Mouse (Mus musculus) hindbrain, postnatal 0 days (tissue): Measurements from ENCODE around the gene Olfr209. TPM values are rescaled to one million over a fixed set of nuclear protein-coding genes. Genes with fewer than 3 reads are reported as not detected.
A peak's percentile ranks its signal among the peaks of the same experiment; 100 is the strongest.

Experiments used
- ATAC-seq: fragments of 200-750 bp; cut with Nextera tagmentation; 2 replicates; pipeline ENCODE4 v1.8.0; 2017; ENCODE audit warnings: mild to moderate bottlenecking, moderate TSS enrichment, moderate library complexity
- DNase-seq: peaks from one replicate; pipeline ENCODE4 v3.0.0-alpha.2; 2015; ENCODE audit warnings: low spot score
- H3K27ac ChIP-seq: fragments of 300-500 bp; sonication (generic); 2 replicates; pipeline ENCODE4 v1.5.1; 2014; ENCODE audit warnings: mild to moderate bottlenecking
- H3K27me3 ChIP-seq: fragments of 300-500 bp; sonication (generic); 2 replicates; pipeline ENCODE4 v1.6.1; 2014; ENCODE audit warnings: low read length, mixed read lengths; ENCODE audit not compliant: insufficient read depth
- H3K36me3 ChIP-seq: fragments of 300-500 bp; sonication (generic); 2 replicates; pipeline ENCODE4 v1.6.1; 2014; ENCODE audit warnings: low read length, mixed read lengths; ENCODE audit not compliant: insufficient read depth
- H3K4me1 ChIP-seq: fragments of 300-500 bp; sonication (generic); 2 replicates; pipeline ENCODE4 v1.6.1; 2014; ENCODE audit warnings: antibody characterized with exemption, low read length, mixed read lengths; ENCODE audit not compliant: insufficient read depth
- H3K4me2 ChIP-seq: fragments of 300-500 bp; sonication (generic); 2 replicates; pipeline ENCODE4 v1.6.1; 2014; ENCODE audit warnings: low read depth, mild to moderate bottlenecking, low read length, moderate library complexity, mixed read lengths
- H3K4me3 ChIP-seq: fragments of 300-500 bp; sonication (generic); 2 replicates; pipeline ENCODE4 v1.5.1; 2014; ENCODE audit warnings: low read length
- H3K9ac ChIP-seq: fragments of 300-500 bp; sonication (generic); replicated peaks from 2 replicates; pipeline ENCODE4 v1.6.1; 2014; ENCODE audit warnings: mild to moderate bottlenecking, low read length, moderate library complexity, mixed read lengths
- H3K9me3 ChIP-seq: fragments of 300-500 bp; sonication (generic); 2 replicates; pipeline ENCODE4 v1.6.1; 2016; ENCODE audit warnings: low read length, mixed read lengths
- CTCF ChIP-seq: IDR thresholded peaks from 2 replicates; pipeline ENCODE4 v1.5.1; 2016; ENCODE audit warnings: antibody characterized with exemption, control low read depth, low read depth
- WGBS: fragments of 180-500 bp; shearing (Covaris S2); extraction: QIAGEN DNeasy Blood & Tissue Kit; methylation state at CpG from one replicate; pipeline ENCODE4 v1.1.7; 2014; 5-methylcytosine and 5-hydroxymethylcytosine counted together
- polyA plus RNA-seq: library from polyadenylated mRNA; unstranded; fragments of >200 nt; fragmentation: Nextera tagmentation; extraction: Ambion mirVana; gene quantifications from 2 replicates; pipeline ENCODE4 v1.2.1, GENCODE M21; 2015
- total RNA-seq: library from RNA; depleted of rRNA; stranded (reverse); fragments of >200 nt; gene quantifications from 2 replicates; pipeline ENCODE4 v1.2.3, GENCODE M21; 2014; rRNA removed

Gene Olfr209
- not detected in 2 replicates for total RNA-seq
- polyA plus RNA-seq = not detected in 2 replicates

DNA sequence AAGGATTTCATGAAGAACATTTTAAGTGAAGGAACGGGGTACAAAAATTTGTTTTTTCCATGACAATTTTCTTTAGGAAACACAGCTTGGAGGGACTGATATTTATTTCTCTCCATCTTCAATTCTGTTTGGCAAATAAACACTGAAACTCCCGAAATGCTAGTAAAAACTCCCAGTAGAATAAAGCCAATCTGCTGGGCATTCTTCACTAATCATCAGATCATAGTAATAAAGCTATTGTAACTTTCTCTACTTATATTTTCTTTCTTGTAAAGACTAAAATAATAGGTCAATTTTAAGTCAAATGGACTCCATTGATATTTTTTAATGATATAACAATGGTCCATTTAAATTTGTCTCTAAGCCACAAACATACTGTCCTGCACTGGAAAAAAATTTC lies at the start of gene Olfr209:
TSS of gene Olfr209 (minus strand) at position 101 of the 400 bp plus-strand sequence.
- Histone ChIP-seq H3K9ac (no peak within 1 kb of the TSS), H3K36me3 (no peaks in the 10 kb centered on the region), H3K4me1 (no peaks in the 10 kb centered on the region), H3K4me3 (no peak within 1 kb of the TSS), H3K4me2 (no peak within 1 kb of the TSS), H3K9me3 (no peaks in the 10 kb centered on the region), H3K27ac (no peak within 1 kb of the TSS), H3K27me3 (no peaks in the 10 kb centered on the region)
- 81% methylated on average over 2 of the region's 2 CpGs for WGBS
- DNase-seq (no peak), ATAC-seq (no peak)
- TF ChIP-seq CTCF = no peak

DNA sequence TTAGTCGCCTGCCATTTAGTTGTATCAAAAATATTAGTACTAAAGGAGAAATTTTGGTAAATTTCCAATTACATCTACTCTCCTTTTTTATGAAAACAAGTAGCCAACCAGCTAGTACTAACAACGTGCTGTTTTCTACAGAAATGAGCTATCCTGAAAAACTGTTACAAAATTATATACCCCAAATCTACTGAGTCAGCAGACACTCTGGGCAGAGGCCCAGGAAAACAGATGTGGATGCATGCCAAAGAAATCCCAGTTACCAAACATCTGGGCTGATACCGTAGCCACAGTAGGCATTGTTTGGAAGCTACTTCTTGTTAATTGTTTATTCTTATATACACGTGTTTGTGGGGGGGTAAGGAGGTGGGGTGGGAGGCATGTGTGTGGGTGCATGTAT lies 49.7 kb upstream of the Olfr209 start:
- no peak for TF ChIP-seq CTCF
- H3K4me3 ChIP-seq = no peak overlapping the region
- H3K9me3 ChIP-seq = no peaks in the 10 kb centered on the region
- 58% methylated on average over 4 of the region's 4 CpGs for WGBS
- H3K9ac ChIP-seq = no peak overlapping the region
- no peak for ATAC-seq
- H3K27me3 ChIP-seq = no peaks in the 10 kb centered on the region
- no peak overlapping the region for H3K27ac ChIP-seq
- no peak for DNase-seq
- H3K4me2 ChIP-seq = no peak overlapping the region
- no peaks in the 10 kb centered on the region for H3K36me3 ChIP-seq
- no peaks in the 10 kb centered on the region for H3K4me1 ChIP-seq

DNA sequence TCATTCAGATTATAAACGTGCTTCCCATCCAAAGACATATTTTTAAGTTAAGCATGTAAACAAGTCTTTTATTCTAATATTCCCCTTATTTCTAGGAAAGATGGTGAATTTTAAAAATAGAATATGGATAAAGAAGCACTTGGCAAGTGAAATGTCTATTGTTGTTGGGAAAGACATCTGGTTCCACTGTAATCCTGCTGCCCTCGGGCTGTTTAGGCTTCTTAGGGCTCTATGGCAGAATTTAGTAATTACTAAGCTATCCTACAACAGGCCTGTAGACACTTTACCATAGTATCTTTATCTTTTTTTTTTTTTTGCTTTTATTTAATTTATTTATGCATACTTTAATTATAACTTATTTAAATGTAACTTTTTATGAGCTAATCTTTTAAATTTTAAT lies 46.0 kb upstream of the Olfr209 start:
- Histone ChIP-seq H3K9ac (no peak overlapping the region), H3K4me3 (no peak overlapping the region), H3K27ac (no peak overlapping the region), H3K27me3 (no peaks in the 10 kb centered on the region), H3K9me3 (no peaks in the 10 kb centered on the region), H3K4me2 (0 out of 2 replicates have a peak overlapping the region, but pooled peaks have one; percentile 31), H3K36me3 (no peaks in the 10 kb centered on the region), H3K4me1 (no peaks in the 10 kb centered on the region)
- 67% methylated on average over 2 of the region's 2 CpGs for WGBS
- DNase-seq = no peak
- TF ChIP-seq CTCF = no peak
- ATAC-seq = no peak

DNA sequence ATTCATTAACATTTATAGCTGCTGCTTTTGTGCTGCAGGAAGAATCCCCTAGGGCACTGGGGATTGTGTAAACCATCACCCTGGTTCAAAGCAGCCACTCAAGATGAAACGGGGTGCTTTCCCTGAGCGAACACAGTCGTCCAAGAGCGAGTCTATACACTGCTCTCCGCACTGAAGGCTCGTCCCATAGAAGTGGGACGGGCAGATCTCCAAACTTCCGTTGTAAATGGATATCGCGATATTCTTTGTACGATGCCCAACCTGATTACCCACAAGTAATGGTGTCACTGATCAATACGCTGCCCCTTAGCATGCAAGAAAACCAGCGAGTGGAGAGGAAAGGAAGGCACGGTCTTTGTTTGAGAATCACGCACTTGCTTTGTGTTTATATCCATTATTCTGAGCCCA lies 45.6 kb upstream of the Olfr209 start:
- Histone ChIP-seq H3K4me3 (no peak overlapping the region), H3K9me3 (no peaks in the 10 kb centered on the region), H3K4me1 (no peaks in the 10 kb centered on the region), H3K27ac (no peak overlapping the region), H3K36me3 (no peaks in the 10 kb centered on the region), H3K27me3 (no peaks in the 10 kb centered on the region), H3K4me2 (0 out of 2 replicates have a peak overlapping the region, but pooled peaks have one; percentile 31), H3K9ac (no peak overlapping the region)
- no peak for TF ChIP-seq CTCF
- ATAC-seq (peak; percentile 52), DNase-seq (peak; percentile 17)
- 49% methylated on average over 15 of the region's 15 CpGs for WGBS

DNA sequence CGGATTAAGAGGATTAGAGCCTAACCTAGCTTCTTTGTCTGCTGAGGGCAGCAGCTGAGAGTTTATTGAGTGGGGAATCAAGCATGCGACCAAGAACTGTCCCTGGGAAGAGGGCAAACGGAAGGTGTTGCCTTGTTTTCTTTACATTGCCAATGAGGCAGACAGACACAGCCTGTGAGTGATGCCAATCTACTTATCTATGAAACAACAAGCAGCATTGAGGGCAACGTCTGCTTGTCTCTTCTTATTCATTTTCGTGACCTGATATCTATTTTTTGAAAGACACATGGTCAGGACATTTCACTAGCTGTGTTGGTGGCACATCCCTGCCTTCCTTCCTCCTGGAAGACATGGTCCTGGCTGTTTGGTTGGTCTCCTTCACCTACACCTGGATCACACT lies 43.2 kb upstream of the Olfr209 start, which contains the start of gene Gabrr3:
TSS of gene Gabrr3 (plus strand) at position 301 of the 400 bp plus-strand sequence.
- H3K9ac ChIP-seq = no peak within 1 kb of the TSS
- no peaks in the 10 kb centered on the region for H3K9me3 ChIP-seq
- no peaks in the 10 kb centered on the region for H3K4me1 ChIP-seq
- H3K4me3 ChIP-seq = no peak within 1 kb of the TSS
- DNase-seq (no peak), ATAC-seq (no peak)
- no peak within 1 kb of the TSS for H3K27ac ChIP-seq
- no peak within 1 kb of the TSS for H3K4me2 ChIP-seq
- H3K36me3 ChIP-seq = no peaks in the 10 kb centered on the region
- 64% methylated on average over 5 of the region's 5 CpGs for WGBS
- TF ChIP-seq CTCF = no peak
- no peaks in the 10 kb centered on the region for H3K27me3 ChIP-seq

DNA sequence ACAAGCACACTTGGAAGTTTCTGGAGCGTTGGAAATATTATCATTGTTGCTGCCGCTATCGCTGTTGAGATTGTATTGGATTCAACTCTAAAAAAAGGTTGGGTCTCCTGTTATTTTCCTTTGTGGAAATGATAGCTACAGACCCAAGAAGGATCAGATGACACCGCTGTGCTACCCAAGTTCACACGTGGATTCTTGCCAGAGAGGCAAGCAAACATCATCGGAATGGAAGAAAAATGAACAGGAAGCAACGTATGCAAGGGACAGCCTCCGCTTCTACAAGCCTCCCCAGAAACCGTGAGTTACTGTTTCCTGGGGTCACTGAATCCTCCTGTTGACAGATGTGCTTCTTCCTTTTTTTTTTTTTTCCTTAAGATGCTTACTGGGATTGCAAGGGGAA lies 41.0 kb upstream of the Olfr209 start:
- no peak overlapping the region for H3K27ac ChIP-seq
- no peak overlapping the region for H3K9ac ChIP-seq
- no peaks in the 10 kb centered on the region for H3K9me3 ChIP-seq
- no peak for TF ChIP-seq CTCF
- H3K4me2 ChIP-seq = no peak overlapping the region
- H3K36me3 ChIP-seq = no peaks in the 10 kb centered on the region
- WGBS = 72% methylated on average over 9 of the region's 9 CpGs
- ATAC-seq (no peak), DNase-seq (no peak)
- H3K27me3 ChIP-seq = no peaks in the 10 kb centered on the region
- H3K4me3 ChIP-seq = no peak overlapping the region
- H3K4me1 ChIP-seq = no peaks in the 10 kb centered on the region

DNA sequence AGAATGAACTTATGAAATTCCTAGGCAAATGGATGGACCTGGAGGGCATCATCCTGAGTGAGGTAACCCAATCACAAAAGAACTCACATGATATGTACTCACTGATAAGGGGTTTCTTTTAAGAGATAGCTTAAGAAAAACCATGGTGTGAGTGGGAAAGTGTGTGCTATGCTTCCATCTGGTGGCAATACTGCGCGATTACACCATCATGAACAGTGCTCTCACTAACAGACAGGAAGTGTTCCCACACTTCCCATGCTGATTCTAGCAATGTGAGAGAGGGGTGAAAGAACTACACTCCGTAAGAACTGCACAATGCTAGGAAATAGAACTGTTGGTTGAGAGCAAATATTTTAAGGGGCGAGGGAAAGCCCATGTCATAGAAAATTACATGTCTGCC lies 39.9 kb upstream of the Olfr209 start:
- no peak overlapping the region for H3K9ac ChIP-seq
- ATAC-seq (peak; percentile 87), DNase-seq (peak; percentile 79)
- no peak overlapping the region for H3K4me3 ChIP-seq
- peak; percentile 85 for TF ChIP-seq CTCF
- H3K4me1 ChIP-seq = no peaks in the 10 kb centered on the region
- no peaks in the 10 kb centered on the region for H3K9me3 ChIP-seq
- H3K4me2 ChIP-seq = no peak overlapping the region
- H3K36me3 ChIP-seq = no peaks in the 10 kb centered on the region
- H3K27me3 ChIP-seq = no peaks in the 10 kb centered on the region
- 7% methylated on average over 4 of the region's 4 CpGs for WGBS
- H3K27ac ChIP-seq = no peak overlapping the region
